Mouse (Mus musculus): Measurements from ENCODE around the gene Alox12. TPM values are rescaled to one million over a fixed set of nuclear protein-coding genes. Genes with fewer than 3 reads are reported as not detected.

Gene Alox12
- polyA plus RNA-seq, 1 experiment = 0.03 TPM

GRCm38 (mm10) chr11:70193354-70194285 lies 61.5 kb downstream of the Alox12 start:
- no peaks in the 10 kb centered on the region for H3K36me3 ChIP-seq (ENCODE audit: control insufficient read depth)
- H3K9me3 ChIP-seq (ENCODE audit: control insufficient read depth, low read length) = 0 out of 2 replicates have a peak, but pooled peaks cover 2% of the 10 kb centered on the region
- no peaks in the 10 kb centered on the region for H3K27me3 ChIP-seq (ENCODE audit: control insufficient read depth)
- no peaks in the 10 kb centered on the region for H3K4me1 ChIP-seq (ENCODE audit: control insufficient read depth)
- no peak for TF ChIP-seq GATA1 (IDR thresholded peaks at IDR 0.05; ENCODE audit: low read length)
- TF ChIP-seq TAL1 (IDR thresholded peaks at IDR 0.05; ENCODE audit: low read length) = no peak
- H3K4me3 ChIP-seq (replicated peaks) = no peak overlapping the region

- Histone ChIP-seq H3K27me3 (ENCODE audit: control insufficient read depth) (no peaks in the 10 kb centered on the region), H3K36me3 (ENCODE audit: control insufficient read depth) (no peaks in the 10 kb centered on the region), H3K4me1 (ENCODE audit: control insufficient read depth) (no peaks in the 10 kb centered on the region), H3K4me3 (replicated peaks) (no peak overlapping the region), H3K9me3 (ENCODE audit: control insufficient read depth, low read length) (0 out of 2 replicates have a peak, but pooled peaks cover 2% of the 10 kb centered on the region)
- TF ChIP-seq TAL1 (IDR thresholded peaks at IDR 0.05; ENCODE audit: low read length) = no peak
- TF ChIP-seq GATA1 (IDR thresholded peaks at IDR 0.05; ENCODE audit: low read length) = no peak
Measured at GRCm38 (mm10) chr11:70192157-70192556, 63.0 kb downstream of the Alox12 start.

Other genes starting within 250 kb of the Alox12 start
- gene Acadvl, start 239.9 kb downstream of the Alox12 start, polyA plus RNA-seq (2012) = 2.9 and 3.2 TPM in 2 replicates
- gene Dlg4, start 238.4 kb downstream of the Alox12 start, polyA plus RNA-seq (2012) = 0.10 and 0.19 TPM in 2 replicates
- not detected in 2 replicates for gene Asgr1, start 201.3 kb downstream of the Alox12 start, polyA plus RNA-seq (2012)
- gene Asgr2, start 162.7 kb downstream of the Alox12 start, polyA plus RNA-seq (2012) = 0.05 TPM in 1 of 2 replicates, not detected in the other
- gene Mgl2, start 125.0 kb downstream of the Alox12 start, polyA plus RNA-seq (2012) = 0.02 TPM in 1 of 2 replicates, not detected in the other
- gene Clec10a, start 99.2 kb downstream of the Alox12 start, polyA plus RNA-seq (2012) = not detected in 2 replicates
- gene Slc16a11, start 42.6 kb downstream of the Alox12 start, polyA plus RNA-seq (2012) = not detected in 2 replicates
- gene Slc16a13, start 34.3 kb downstream of the Alox12 start, polyA plus RNA-seq (2012) = 1.5 and 2.3 TPM in 2 replicates
- gene Bcl6b, start 25.6 kb downstream of the Alox12 start, polyA plus RNA-seq (2012) = 0.06 and 0.13 TPM in 2 replicates
- gene 0610010K14Rik, start 17.4 kb downstream of the Alox12 start, polyA plus RNA-seq (2012) = 9.8 and 17.9 TPM in 2 replicates
- gene Gm21988, start 15.5 kb downstream of the Alox12 start, polyA plus RNA-seq (2012) = 4.0 and 6.0 TPM in 2 replicates
- 23.7 and 29.0 TPM in 2 replicates for gene Rnasek, start 15.5 kb downstream of the Alox12 start, polyA plus RNA-seq (2012)
- gene Alox12e, start 67.3 kb upstream of the Alox12 start, polyA plus RNA-seq (2012) = not detected in 2 replicates
- 0.03 TPM in 1 of 2 replicates, not detected in the other for gene Alox15, start 96.7 kb upstream of the Alox12 start, polyA plus RNA-seq (2012)
- gene Pelp1, start 154.7 kb upstream of the Alox12 start, polyA plus RNA-seq (2012) = 2.9 and 3.5 TPM in 2 replicates
- 7.9 and 11.5 TPM in 2 replicates for gene Arrb2, start 177.3 kb upstream of the Alox12 start, polyA plus RNA-seq (2012)
- gene Med11, start 196.6 kb upstream of the Alox12 start, polyA plus RNA-seq (2012) = 1.1 and 2.3 TPM in 2 replicates
- 0.02 TPM in 1 of 2 replicates, not detected in the other for gene Zmynd15, start 204.1 kb upstream of the Alox12 start, polyA plus RNA-seq (2012)
- not detected in 2 replicates for gene Cxcl16, start 204.6 kb upstream of the Alox12 start, polyA plus RNA-seq (2012)
- not detected in 2 replicates for gene Tm4sf5, start 249.9 kb upstream of the Alox12 start, polyA plus RNA-seq (2012)

Measured in erythroblast, embryonic 14.5 days (primary cell).